Mouse (Mus musculus) forebrain, embryonic 12.5 days (tissue): Measurements from ENCODE around the gene Ppp1r14c. TPM values are rescaled to one million over a fixed set of nuclear protein-coding genes. Genes with fewer than 3 reads are reported as not detected.

Experiments
- ATAC-seq: fragments of 200-750 bp; cut with Nextera tagmentation; 2 replicates; pipeline ENCODE4 v1.8.0; 2017; ENCODE audit warnings: moderate TSS enrichment; ENCODE audit not compliant: low FRiP score
- H3K27ac ChIP-seq: fragments of 300-500 bp; sonication (generic); 2 replicates; pipeline ENCODE4 v1.5.1; 2016; ENCODE audit warnings: mild to moderate bottlenecking
- H3K27me3 ChIP-seq: fragments of 300-500 bp; sonication (generic); 2 replicates; pipeline ENCODE4 v1.6.1; 2016; ENCODE audit warnings: mild to moderate bottlenecking
- H3K36me3 ChIP-seq: fragments of 300-500 bp; sonication (generic); replicated peaks from 2 replicates; pipeline ENCODE4 v1.6.1; 2016; ENCODE audit warnings: mild to moderate bottlenecking
- H3K4me1 ChIP-seq: fragments of 300-500 bp; sonication (generic); 2 replicates; pipeline ENCODE4 v1.6.1; 2016
- H3K4me2 ChIP-seq: fragments of 300-500 bp; sonication (generic); 2 replicates; pipeline ENCODE4 v1.6.1; 2016; ENCODE audit warnings: mild to moderate bottlenecking, moderate library complexity
- H3K4me3 ChIP-seq: fragments of 300-500 bp; sonication (generic); replicated peaks from 2 replicates; pipeline ENCODE4 v1.5.1; 2016; ENCODE audit warnings: mild to moderate bottlenecking
- H3K9ac ChIP-seq: fragments of 300-500 bp; sonication (generic); 2 replicates; pipeline ENCODE4 v1.6.1; 2016; ENCODE audit warnings: mild to moderate bottlenecking
- H3K9me3 ChIP-seq: fragments of 300-500 bp; sonication (generic); 2 replicates; pipeline ENCODE4 v1.6.1; 2016
- WGBS: fragments of 180-500 bp; shearing (Covaris S2); methylation state at CpG from one replicate; pipeline ENCODE4 v1.1.7; 2016; 5-methylcytosine and 5-hydroxymethylcytosine counted together
- polyA plus RNA-seq: library from polyadenylated mRNA; unstranded; fragments of >200 nt; fragmentation: Nextera tagmentation; extraction: Ambion mirVana; gene quantifications from 2 replicates; pipeline ENCODE4 v1.2.1, GENCODE M21; 2016

Gene Ppp1r14c
- polyA plus RNA-seq, 1 experiment from 2014 or later = 8.0 TPM

- no peak overlapping the region for H3K9ac ChIP-seq
- no peak overlapping the region for H3K4me2 ChIP-seq
- H3K36me3 ChIP-seq = no peaks in the 10 kb centered on the region
- no peaks in the 10 kb centered on the region for H3K9me3 ChIP-seq
- H3K4me1 ChIP-seq = no peaks in the 10 kb centered on the region
- no peak overlapping the region for H3K27ac ChIP-seq
- ATAC-seq = no peak
- no peak overlapping the region for H3K4me3 ChIP-seq
- H3K27me3 ChIP-seq = no peaks in the 10 kb centered on the region
- 77% methylated on average over 2 of the region's 2 CpGs for WGBS
These were observed 40.4 kb downstream of the Ppp1r14c start for GRCm38 (mm10) chr10:3406280-3406679.

- no peak overlapping the region for H3K9ac ChIP-seq
- H3K9me3 ChIP-seq = no peaks in the 10 kb centered on the region
- no peak overlapping the region for H3K4me2 ChIP-seq
- no peaks in the 10 kb centered on the region for H3K4me1 ChIP-seq
- H3K4me3 ChIP-seq = no peak overlapping the region
- H3K27ac ChIP-seq = no peak overlapping the region
- WGBS = 79% methylated on average over 6 of the region's 6 CpGs
- no peaks in the 10 kb centered on the region for H3K27me3 ChIP-seq
- H3K36me3 ChIP-seq = no peaks in the 10 kb centered on the region
- ATAC-seq = no peak
These were observed 42.3 kb downstream of the Ppp1r14c start for GRCm38 (mm10) chr10:3408036-3408661.

- Histone ChIP-seq H3K9ac (no peak overlapping the region), H3K36me3 (no peaks in the 10 kb centered on the region), H3K27ac (no peak overlapping the region), H3K4me2 (no peak overlapping the region), H3K4me3 (no peak overlapping the region), H3K4me1 (no peaks in the 10 kb centered on the region), H3K27me3 (no peaks in the 10 kb centered on the region), H3K9me3 (no peaks in the 10 kb centered on the region)
- no peak for ATAC-seq
- WGBS = 73% methylated on average over 3 of the region's 3 CpGs
These were observed 42.8 kb downstream of the Ppp1r14c start for GRCm38 (mm10) chr10:3408699-3409098.

- no peak overlapping the region for H3K27ac ChIP-seq
- no peak for ATAC-seq
- no peaks in the 10 kb centered on the region for H3K9me3 ChIP-seq
- 71% methylated on average over 3 of the region's 3 CpGs for WGBS
- no peak overlapping the region for H3K4me2 ChIP-seq
- H3K4me1 ChIP-seq = no peaks in the 10 kb centered on the region
- H3K27me3 ChIP-seq = no peaks in the 10 kb centered on the region
- H3K4me3 ChIP-seq = no peak overlapping the region
- H3K9ac ChIP-seq = no peak overlapping the region
- H3K36me3 ChIP-seq = no peaks in the 10 kb centered on the region
These were observed 45.4 kb downstream of the Ppp1r14c start for GRCm38 (mm10) chr10:3411222-3411621.

- ATAC-seq = no peak
- Histone ChIP-seq H3K9me3 (no peaks in the 10 kb centered on the region), H3K36me3 (no peaks in the 10 kb centered on the region), H3K27ac (no peak overlapping the region), H3K4me3 (no peak overlapping the region), H3K4me2 (no peak overlapping the region), H3K27me3 (no peaks in the 10 kb centered on the region), H3K4me1 (no peaks in the 10 kb centered on the region), H3K9ac (no peak overlapping the region)
- 89% methylated on average over 2 of the region's 2 CpGs for WGBS
These were observed 45.8 kb downstream of the Ppp1r14c start for GRCm38 (mm10) chr10:3411639-3412038.

GRCm38 (mm10) chr10:3414813-3415212, 49.0 kb downstream of the Ppp1r14c start:
- no peak overlapping the region for H3K4me3 ChIP-seq
- no peaks in the 10 kb centered on the region for H3K4me1 ChIP-seq
- no peaks in the 10 kb centered on the region for H3K36me3 ChIP-seq
- no peak for ATAC-seq
- H3K9me3 ChIP-seq = no peaks in the 10 kb centered on the region
- no peaks in the 10 kb centered on the region for H3K27me3 ChIP-seq
- no peak overlapping the region for H3K4me2 ChIP-seq
- 74% methylated on average over 5 of the region's 5 CpGs for WGBS
- H3K9ac ChIP-seq = no peak overlapping the region
- no peak overlapping the region for H3K27ac ChIP-seq

GRCm38 (mm10) chr10:3416565-3416964, 50.7 kb downstream of the Ppp1r14c start:
- Histone ChIP-seq H3K27me3 (no peaks in the 10 kb centered on the region), H3K4me3 (no peak overlapping the region), H3K27ac (no peak overlapping the region), H3K4me1 (no peaks in the 10 kb centered on the region), H3K36me3 (no peaks in the 10 kb centered on the region), H3K4me2 (no peak overlapping the region), H3K9ac (no peak overlapping the region), H3K9me3 (no peaks in the 10 kb centered on the region)
- 72% methylated on average over 4 of the region's 4 CpGs for WGBS
- ATAC-seq = no peak

GRCm38 (mm10) chr10:3417408-3417807, 51.6 kb downstream of the Ppp1r14c start:
- no peak overlapping the region for H3K4me3 ChIP-seq
- ATAC-seq = no peak
- H3K9me3 ChIP-seq = no peaks in the 10 kb centered on the region
- no peak overlapping the region for H3K9ac ChIP-seq
- H3K4me2 ChIP-seq = no peak overlapping the region
- no peak overlapping the region for H3K27ac ChIP-seq
- H3K4me1 ChIP-seq = no peaks in the 10 kb centered on the region
- H3K27me3 ChIP-seq = no peaks in the 10 kb centered on the region
- WGBS = 79% methylated on average over 4 of the region's 4 CpGs
- no peaks in the 10 kb centered on the region for H3K36me3 ChIP-seq

GRCm38 (mm10) chr10:3424016-3424415, 58.2 kb downstream of the Ppp1r14c start:
- H3K4me1 ChIP-seq = no peaks in the 10 kb centered on the region
- no peaks in the 10 kb centered on the region for H3K36me3 ChIP-seq
- no peaks in the 10 kb centered on the region for H3K27me3 ChIP-seq
- H3K9ac ChIP-seq = no peak overlapping the region
- H3K4me3 ChIP-seq = no peak overlapping the region
- H3K9me3 ChIP-seq = no peaks in the 10 kb centered on the region
- H3K27ac ChIP-seq = no peak overlapping the region
- no peak overlapping the region for H3K4me2 ChIP-seq
- no peak for ATAC-seq

- no peak overlapping the region for H3K27ac ChIP-seq
- H3K4me3 ChIP-seq = no peak overlapping the region
- no peak for ATAC-seq
- H3K9me3 ChIP-seq = no peaks in the 10 kb centered on the region
- 49% methylated on average over 3 of the region's 3 CpGs for WGBS
- H3K27me3 ChIP-seq = no peaks in the 10 kb centered on the region
- H3K4me1 ChIP-seq = no peaks in the 10 kb centered on the region
- H3K9ac ChIP-seq = no peak overlapping the region
- H3K4me2 ChIP-seq = no peak overlapping the region
- no peaks in the 10 kb centered on the region for H3K36me3 ChIP-seq
These were observed 62.0 kb downstream of the Ppp1r14c start for GRCm38 (mm10) chr10:3427689-3428399.

- H3K4me2 ChIP-seq = no peak overlapping the region
- 0 out of 2 replicates have a peak, but pooled peaks have one; percentile 23 for ATAC-seq
- 0 out of 2 replicates have a peak, but pooled peaks cover 6% of the 10 kb centered on the region for H3K9me3 ChIP-seq
- no peak overlapping the region for H3K4me3 ChIP-seq
- H3K27ac ChIP-seq = no peak overlapping the region
- H3K27me3 ChIP-seq = no peaks in the 10 kb centered on the region
- H3K4me1 ChIP-seq = no peaks in the 10 kb centered on the region
- no peak overlapping the region for H3K9ac ChIP-seq
- WGBS = 92% methylated on average over 8 of the region's 8 CpGs
- H3K36me3 ChIP-seq = no peaks in the 10 kb centered on the region
These were observed 69.1 kb downstream of the Ppp1r14c start for GRCm38 (mm10) chr10:3434848-3435474.

- H3K9me3 ChIP-seq = no peaks in the 10 kb centered on the region
These were observed 75.0 kb downstream of the Ppp1r14c start for GRCm38 (mm10) chr10:3440722-3441471.

More at GRCm38 (mm10) chr10:3440722-3441471, 75.0 kb downstream of the Ppp1r14c start:
- WGBS = 69% methylated on average over 2 of the region's 2 CpGs
- Histone ChIP-seq H3K9ac (no peak overlapping the region), H3K4me3 (no peak overlapping the region), H3K36me3 (no peaks in the 10 kb centered on the region), H3K4me2 (no peak overlapping the region), H3K27me3 (no peaks in the 10 kb centered on the region), H3K27ac (no peak overlapping the region), H3K4me1 (no peaks in the 10 kb centered on the region)
- ATAC-seq = no peak
